Mouse (Mus musculus) midbrain, postnatal 0 days (tissue): Measurements from ENCODE around the gene Lax1. TPM values are rescaled to one million over a fixed set of nuclear protein-coding genes. Genes with fewer than 3 reads are reported as not detected.

Experiments used
- ATAC-seq: fragments of 200-750 bp; cut with Nextera tagmentation; 2 replicates; pipeline ENCODE4 v1.8.0; 2017; ENCODE audit warnings: moderate number of reproducible peaks, mild to moderate bottlenecking, moderate TSS enrichment, moderate library complexity; ENCODE audit not compliant: low FRiP score
- DNase-seq: peaks from one replicate; pipeline ENCODE4 v3.0.0-alpha.2; 2015; ENCODE audit warnings: low spot score
- H3K27ac ChIP-seq: fragments of 300-500 bp; sonication (generic); 2 replicates; pipeline ENCODE4 v1.5.1; 2014; ENCODE audit warnings: low read depth, mild to moderate bottlenecking, low read length, mixed read lengths
- H3K27me3 ChIP-seq: fragments of 300-500 bp; sonication (generic); 2 replicates; pipeline ENCODE4 v1.6.1; 2014; ENCODE audit warnings: low read length, control low read depth, mixed read lengths; ENCODE audit not compliant: insufficient read depth
- H3K36me3 ChIP-seq: fragments of 300-500 bp; sonication (generic); 2 replicates; pipeline ENCODE4 v1.6.1; 2014; ENCODE audit warnings: low read length, control low read depth, mixed read lengths; ENCODE audit not compliant: insufficient read depth
- H3K4me1 ChIP-seq: fragments of 300-500 bp; sonication (generic); 2 replicates; pipeline ENCODE4 v1.6.1; 2014; ENCODE audit warnings: mild to moderate bottlenecking, control low read depth, antibody characterized with exemption, low read length, mixed read lengths; ENCODE audit not compliant: insufficient read depth
- H3K4me2 ChIP-seq: fragments of 300-500 bp; sonication (generic); 2 replicates; pipeline ENCODE4 v1.6.1; 2014; ENCODE audit warnings: low read depth, mild to moderate bottlenecking, low read length, mixed read lengths; ENCODE audit not compliant: poor library complexity, severe bottlenecking
- H3K4me3 ChIP-seq: fragments of 300-500 bp; sonication (generic); 2 replicates; pipeline ENCODE4 v1.5.1; 2014; ENCODE audit warnings: low read depth, mild to moderate bottlenecking, low read length, moderate library complexity
- H3K9ac ChIP-seq: fragments of 300-500 bp; sonication (generic); replicated peaks from 2 replicates; pipeline ENCODE4 v1.6.1; 2014; ENCODE audit warnings: mild to moderate bottlenecking, low read length, moderate library complexity, mixed read lengths; ENCODE audit not compliant: poor library complexity, severe bottlenecking
- H3K9me3 ChIP-seq: fragments of 300-500 bp; sonication (generic); 2 replicates; pipeline ENCODE4 v1.6.1; 2016; ENCODE audit warnings: low read length, control low read depth
- CTCF ChIP-seq: IDR thresholded peaks from 2 replicates; pipeline ENCODE4 v1.5.1; 2016; ENCODE audit warnings: antibody characterized with exemption, mild to moderate bottlenecking
- WGBS: fragments of 180-500 bp; shearing (Covaris S2); extraction: QIAGEN DNeasy Blood & Tissue Kit; methylation state at CpG from one replicate; pipeline ENCODE4 v1.1.7; 2014; 5-methylcytosine and 5-hydroxymethylcytosine counted together
- polyA plus RNA-seq: library from polyadenylated mRNA; unstranded; fragments of >200 nt; fragmentation: Nextera tagmentation; extraction: Ambion mirVana; gene quantifications from 2 replicates; pipeline ENCODE4 v1.2.1, GENCODE M21; 2015
- total RNA-seq: library from RNA; depleted of rRNA; stranded (reverse); fragments of >200 nt; gene quantifications from 2 replicates; pipeline ENCODE4 v1.2.3, GENCODE M21; 2014

Lax1 gene
- total and polyA plus RNA-seq, 2 experiments from 2014 or later, result not detected

- Histone ChIP-seq H3K9ac (no peak overlapping the region), H3K36me3 (no peaks in the 10 kb centered on the region)
- 94% methylated on average over 1 of the region's 1 CpGs for WGBS
Measured at GRCm38 (mm10) chr1:133694876-133695275, 5.0 kb upstream of the Lax1 start.

GRCm38 (mm10) chr1:133694301-133694700, 4.4 kb upstream of the Lax1 start:
- Histone ChIP-seq H3K36me3 (no peaks in the 10 kb centered on the region), H3K4me1 (no peaks in the 10 kb centered on the region), H3K27ac (no peak overlapping the region), H3K4me3 (no peak overlapping the region), H3K9me3 (no peaks in the 10 kb centered on the region), H3K9ac (no peak overlapping the region), H3K4me2 (no peak overlapping the region), H3K27me3 (no peaks in the 10 kb centered on the region)
- no peak for DNase-seq
- 8% methylated on average over 1 of the region's 1 CpGs for WGBS
- ATAC-seq, result no peak
- TF ChIP-seq CTCF, result no peak

More at GRCm38 (mm10) chr1:133694876-133695275, 5.0 kb upstream of the Lax1 start:
- Histone ChIP-seq H3K4me2 (no peak overlapping the region), H3K4me1 (no peaks in the 10 kb centered on the region), H3K27ac (no peak overlapping the region), H3K9me3 (no peaks in the 10 kb centered on the region), H3K27me3 (no peaks in the 10 kb centered on the region), H3K4me3 (no peak overlapping the region)
- no peak for TF ChIP-seq CTCF
- ATAC-seq (no peak), DNase-seq (no peak)

- DNase-seq, result no peak
- TF ChIP-seq CTCF, result no peak
- Histone ChIP-seq H3K9ac (no peak overlapping the region), H3K4me1 (no peaks in the 10 kb centered on the region), H3K36me3 (no peaks in the 10 kb centered on the region), H3K27me3 (no peaks in the 10 kb centered on the region), H3K4me3 (no peak overlapping the region), H3K4me2 (no peak overlapping the region), H3K9me3 (no peaks in the 10 kb centered on the region), H3K27ac (no peak overlapping the region)
- ATAC-seq, result no peak
- 75% methylated on average over 11 of the region's 11 CpGs for WGBS
Measured at GRCm38 (mm10) chr1:133693536-133694114, 3.7 kb upstream of the Lax1 start.

- no peak overlapping the region for H3K4me2 ChIP-seq
Measured at GRCm38 (mm10) chr1:133692195-133692594, 2.3 kb upstream of the Lax1 start.

GRCm38 (mm10) chr1:133691046-133691445, 1.1 kb upstream of the Lax1 start:
- ATAC-seq (no peak), DNase-seq (no peak)
- Histone ChIP-seq H3K9ac (no peak overlapping the region), H3K4me2 (no peak overlapping the region), H3K36me3 (no peaks in the 10 kb centered on the region), H3K27ac (no peak overlapping the region), H3K4me1 (no peaks in the 10 kb centered on the region), H3K9me3 (no peaks in the 10 kb centered on the region), H3K27me3 (no peaks in the 10 kb centered on the region), H3K4me3 (no peak overlapping the region)
- no peak for TF ChIP-seq CTCF
- 94% methylated on average over 6 of the region's 6 CpGs for WGBS

More at GRCm38 (mm10) chr1:133692195-133692594, 2.3 kb upstream of the Lax1 start:
- no peaks in the 10 kb centered on the region for H3K36me3 ChIP-seq
- no peak overlapping the region for H3K4me3 ChIP-seq
- 43% methylated on average over 4 of the region's 4 CpGs for WGBS
- no peaks in the 10 kb centered on the region for H3K9me3 ChIP-seq
- H3K27ac ChIP-seq, result no peak overlapping the region
- TF ChIP-seq CTCF, result no peak
- DNase-seq (no peak), ATAC-seq (no peak)
- no peaks in the 10 kb centered on the region for H3K4me1 ChIP-seq
- no peak overlapping the region for H3K9ac ChIP-seq
- H3K27me3 ChIP-seq, result no peaks in the 10 kb centered on the region

GRCm38 (mm10) chr1:133688301-133688700, 1.6 kb downstream of the Lax1 start:
- no peak for ATAC-seq
- Histone ChIP-seq H3K27me3 (no peaks in the 10 kb centered on the region), H3K9ac (no peak overlapping the region), H3K27ac (no peak overlapping the region), H3K4me3 (no peak overlapping the region), H3K36me3 (no peaks in the 10 kb centered on the region), H3K4me2 (no peak overlapping the region), H3K9me3 (no peaks in the 10 kb centered on the region), H3K4me1 (no peaks in the 10 kb centered on the region)
- 70% methylated on average over 7 of the region's 7 CpGs for WGBS
- TF ChIP-seq CTCF, result no peak
- DNase-seq, result no peak
